Mouse (Mus musculus): ENCODE results near the gene Stpg1. TPM values are rescaled to one million over a fixed set of nuclear protein-coding genes. Genes with fewer than 3 reads are reported as not detected.

The Stpg1 gene
- total and polyA plus RNA-seq, 2 experiments from 2014 or later: 0.18 TPM; not detected in 1

GRCm38 (mm10) chr4:135493691-135494520 lies 684 bp upstream of the Stpg1 start:
- H3K4me2 ChIP-seq (ENCODE audit: low read depth, low read length): peak overlapping the region; percentile 98
- H3K9me3 ChIP-seq (replicated peaks; ENCODE audit: control insufficient read depth, low read length): no peaks in the 10 kb centered on the region
- no peaks in the 10 kb centered on the region for H3K27me3 ChIP-seq (ENCODE audit: control insufficient read depth, insufficient read depth, low read length)
- WGBS: 2% methylated on average over 33 of the region's 33 CpGs
- TF ChIP-seq EP300 (IDR thresholded peaks at IDR 0.05; ENCODE audit: low read depth) (no peak), CTCF (IDR thresholded peaks at IDR 0.05; ENCODE audit: low read depth) (no peak; the same call in 1 of the 2 replicates)
- no peak for ATAC-seq (ENCODE audit: insufficient read depth, low read depth)
- peaks cover 12% of the 10 kb centered on the region for H3K4me1 ChIP-seq (ENCODE audit: control insufficient read depth, insufficient read depth)
- peak overlapping the region; percentile 49 for H3K27ac ChIP-seq (ENCODE audit: low read depth)
- H3K9ac ChIP-seq (replicated peaks; ENCODE audit: low read depth, low read length): peak overlapping the region; percentile 56; the same call in 1 of the 2 replicates
- peaks cover 10% of the 10 kb centered on the region; the same call in 1 of the 2 replicates for H3K36me3 ChIP-seq (replicated peaks; ENCODE audit: control insufficient read depth, insufficient read depth, low read length)
- H3K4me3 ChIP-seq (ENCODE audit: low read depth, low read length): peak overlapping the region; percentile 81
- no peak for DNase-seq (ENCODE audit: low spot score)

GRCm38 (mm10) chr4:135495397-135495791 lies 804 bp downstream of the Stpg1 start:
- H3K4me3 ChIP-seq (ENCODE audit: low read depth, low read length): peak overlapping the region; percentile 81
- H3K4me1 ChIP-seq (ENCODE audit: control insufficient read depth, insufficient read depth): peaks cover 12% of the 10 kb centered on the region
- no peaks in the 10 kb centered on the region for H3K9me3 ChIP-seq (replicated peaks; ENCODE audit: control insufficient read depth, low read length)
- H3K27me3 ChIP-seq (ENCODE audit: control insufficient read depth, insufficient read depth, low read length): no peaks in the 10 kb centered on the region
- WGBS: 20% methylated on average over 9 of the region's 9 CpGs
- no peaks in the 10 kb centered on the region for H3K36me3 ChIP-seq (replicated peaks; ENCODE audit: control insufficient read depth, insufficient read depth, low read length)
- no peak for TF ChIP-seq EP300 (IDR thresholded peaks at IDR 0.05; ENCODE audit: low read depth)
- no peak for TF ChIP-seq CTCF (IDR thresholded peaks at IDR 0.05; ENCODE audit: low read depth)
- no peak overlapping the region for H3K27ac ChIP-seq (ENCODE audit: low read depth)
- peak overlapping the region; percentile 98 for H3K4me2 ChIP-seq (ENCODE audit: low read depth, low read length)
- ATAC-seq (ENCODE audit: insufficient read depth, low read depth) (no peak), DNase-seq (ENCODE audit: low spot score) (no peak)
- H3K9ac ChIP-seq (replicated peaks; ENCODE audit: low read depth, low read length): no peak overlapping the region

GRCm38 (mm10) chr4:135495810-135496209 lies 1.2 kb downstream of the Stpg1 start:
- no peak overlapping the region for H3K9ac ChIP-seq (replicated peaks; ENCODE audit: low read depth, low read length)
- no peaks in the 10 kb centered on the region for H3K36me3 ChIP-seq (replicated peaks; ENCODE audit: control insufficient read depth, insufficient read depth, low read length)
- no peak overlapping the region for H3K4me3 ChIP-seq (ENCODE audit: low read depth, low read length)
- H3K27me3 ChIP-seq (ENCODE audit: control insufficient read depth, insufficient read depth, low read length): no peaks in the 10 kb centered on the region
- no peaks in the 10 kb centered on the region for H3K9me3 ChIP-seq (replicated peaks; ENCODE audit: control insufficient read depth, low read length)
- ATAC-seq (ENCODE audit: insufficient read depth, low read depth) (no peak), DNase-seq (ENCODE audit: low spot score) (no peak)
- peaks cover 12% of the 10 kb centered on the region for H3K4me1 ChIP-seq (ENCODE audit: control insufficient read depth, insufficient read depth)
- TF ChIP-seq CTCF (IDR thresholded peaks at IDR 0.05; ENCODE audit: low read depth): no peak
- H3K4me2 ChIP-seq (ENCODE audit: low read depth, low read length): no peak overlapping the region
- 35% methylated on average over 18 of the region's 18 CpGs for whole genome bisulfite sequencing
- no peak overlapping the region for H3K27ac ChIP-seq (ENCODE audit: low read depth)

GRCm38 (mm10) chr4:135498136-135498535 lies 3.5 kb downstream of the Stpg1 start:
- TF ChIP-seq EP300 (IDR thresholded peaks at IDR 0.05; ENCODE audit: low read depth) (no peak), CTCF (IDR thresholded peaks at IDR 0.05; ENCODE audit: low read depth) (no peak)
- Histone ChIP-seq H3K36me3 (replicated peaks; ENCODE audit: control insufficient read depth, insufficient read depth, low read length) (no peaks in the 10 kb centered on the region), H3K4me2 (ENCODE audit: low read depth, low read length) (no peak overlapping the region), H3K4me3 (ENCODE audit: low read depth, low read length) (no peak overlapping the region), H3K4me1 (ENCODE audit: control insufficient read depth, insufficient read depth) (peaks cover 11% of the 10 kb centered on the region), H3K9me3 (replicated peaks; ENCODE audit: control insufficient read depth, low read length) (no peaks in the 10 kb centered on the region), H3K27ac (ENCODE audit: low read depth) (no peak overlapping the region), H3K27me3 (ENCODE audit: control insufficient read depth, insufficient read depth, low read length) (no peaks in the 10 kb centered on the region), H3K9ac (replicated peaks; ENCODE audit: low read depth, low read length) (no peak overlapping the region)
- DNase-seq (ENCODE audit: low spot score) (no peak), ATAC-seq (ENCODE audit: insufficient read depth, low read depth) (no peak)
- 75% methylated on average over 6 of the region's 6 CpGs for WGBS

- TF ChIP-seq CTCF (IDR thresholded peaks at IDR 0.05; ENCODE audit: low read depth) (no peak), EP300 (IDR thresholded peaks at IDR 0.05; ENCODE audit: low read depth) (no peak)
- H3K9ac ChIP-seq (replicated peaks; ENCODE audit: low read depth, low read length): no peak overlapping the region
- DNase-seq (ENCODE audit: low spot score) (no peak), ATAC-seq (ENCODE audit: insufficient read depth, low read depth) (no peak)
- H3K27me3 ChIP-seq (ENCODE audit: control insufficient read depth, insufficient read depth, low read length): no peaks in the 10 kb centered on the region
- H3K36me3 ChIP-seq (replicated peaks; ENCODE audit: control insufficient read depth, insufficient read depth, low read length): no peaks in the 10 kb centered on the region
- H3K27ac ChIP-seq (ENCODE audit: low read depth): no peak overlapping the region
- no peak overlapping the region for H3K4me3 ChIP-seq (ENCODE audit: low read depth, low read length)
- peaks cover 6% of the 10 kb centered on the region; the same call in 1 of the 2 replicates for H3K4me1 ChIP-seq (ENCODE audit: control insufficient read depth, insufficient read depth)
- H3K9me3 ChIP-seq (replicated peaks; ENCODE audit: control insufficient read depth, low read length): no peaks in the 10 kb centered on the region
- no peak overlapping the region for H3K4me2 ChIP-seq (ENCODE audit: low read depth, low read length)
- 85% methylated on average over 3 of the region's 3 CpGs for WGBS
Measured at GRCm38 (mm10) chr4:135499831-135500230, 5.2 kb downstream of the Stpg1 start.

All from heart, postnatal 0 days (tissue).